Mouse (Mus musculus) right cerebral cortex, postnatal 25 days (tissue): ENCODE measurements around the gene Ryr1.

Experiments used
- DNase-seq: peaks from one replicate; pipeline ENCODE4 v3.0.0; 2022

The Ryr1 gene

DNA sequence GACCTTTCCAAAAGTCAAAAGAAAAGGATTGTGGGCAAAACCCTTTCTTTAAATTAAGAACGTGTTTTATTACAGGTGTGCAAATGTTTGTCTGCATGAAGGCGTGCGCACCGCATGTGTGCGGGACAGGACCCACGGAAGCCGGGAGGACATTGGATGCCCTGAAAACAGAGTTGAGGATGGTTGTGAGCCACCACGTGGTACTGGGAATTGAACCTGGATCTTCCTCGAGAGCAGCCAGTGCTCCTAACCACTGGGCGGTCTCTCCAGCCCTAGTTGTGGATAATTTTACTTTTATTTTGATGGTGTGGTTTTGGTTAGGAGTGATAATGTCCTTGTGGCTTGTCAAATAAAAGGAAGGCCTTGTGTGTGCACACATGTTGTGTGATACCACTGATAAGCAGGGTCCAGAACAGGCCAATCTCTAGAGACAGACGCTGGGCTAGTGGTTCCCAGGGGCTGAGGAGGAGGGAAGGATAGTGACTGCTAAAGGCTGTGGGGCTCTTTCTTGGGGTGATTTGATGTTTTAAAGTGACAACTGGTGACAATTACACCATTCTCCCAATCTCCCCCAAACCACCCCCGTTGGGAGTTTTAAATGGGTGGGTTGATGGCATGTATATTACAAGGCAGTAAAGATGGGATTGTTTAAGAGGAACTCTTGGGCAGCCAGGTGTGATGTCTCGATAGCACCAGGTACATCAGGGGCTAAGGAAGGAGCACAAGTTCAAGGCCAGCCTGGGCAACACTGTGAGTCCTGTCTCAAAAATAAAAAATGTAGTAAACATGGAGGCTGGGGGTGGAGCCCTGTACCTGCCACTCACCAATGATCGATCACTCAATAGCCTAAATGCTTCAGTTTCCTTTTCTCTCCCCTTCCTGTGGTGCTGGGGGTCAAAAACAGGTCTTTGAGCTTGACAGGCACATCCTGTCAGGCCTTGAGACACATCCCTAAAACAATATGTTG, 95.0 kb downstream of the Ryr1 start:
- DNase-seq, result no peak

DNA sequence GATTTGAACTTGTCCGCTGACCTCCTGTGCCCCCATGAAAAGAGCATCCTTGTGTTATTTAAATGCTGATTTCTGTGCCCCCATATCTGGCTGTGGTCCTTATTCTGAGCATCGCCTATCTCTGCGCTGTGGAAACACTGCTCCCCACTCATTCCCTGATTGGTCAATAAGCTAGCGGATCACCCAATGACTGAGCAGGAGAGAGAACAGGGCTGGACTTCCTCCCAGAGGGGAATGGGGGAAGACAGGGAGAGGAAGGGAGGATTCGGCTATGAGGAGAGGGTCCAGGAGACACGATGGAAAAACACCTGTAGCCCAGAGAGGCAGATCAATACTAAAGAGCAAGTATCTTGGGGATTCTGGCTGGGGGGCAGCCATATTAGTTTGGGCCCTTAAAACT, 96.2 kb downstream of the Ryr1 start:
- DNase-seq, result no peak

DNA sequence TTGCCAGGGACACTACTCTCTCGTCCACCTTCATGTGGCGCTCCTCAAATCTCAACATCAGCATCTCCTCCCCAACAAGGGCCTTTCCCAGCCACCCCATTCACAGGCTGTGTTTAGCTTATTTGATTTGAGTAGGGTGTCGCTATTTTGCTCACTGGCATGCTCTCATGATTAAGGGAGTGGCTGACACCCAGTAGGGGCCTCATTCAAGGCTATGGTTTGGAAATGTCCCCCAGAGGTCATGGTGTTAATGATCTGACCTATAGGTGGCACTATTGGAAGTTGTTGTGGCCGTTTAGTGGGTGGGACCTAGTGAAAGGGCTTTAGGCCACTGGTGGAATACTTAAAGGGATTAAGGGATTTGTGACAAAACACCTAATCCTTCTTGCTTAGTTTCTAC, 98.2 kb downstream of the Ryr1 start:
- no peak for DNase-seq

DNA sequence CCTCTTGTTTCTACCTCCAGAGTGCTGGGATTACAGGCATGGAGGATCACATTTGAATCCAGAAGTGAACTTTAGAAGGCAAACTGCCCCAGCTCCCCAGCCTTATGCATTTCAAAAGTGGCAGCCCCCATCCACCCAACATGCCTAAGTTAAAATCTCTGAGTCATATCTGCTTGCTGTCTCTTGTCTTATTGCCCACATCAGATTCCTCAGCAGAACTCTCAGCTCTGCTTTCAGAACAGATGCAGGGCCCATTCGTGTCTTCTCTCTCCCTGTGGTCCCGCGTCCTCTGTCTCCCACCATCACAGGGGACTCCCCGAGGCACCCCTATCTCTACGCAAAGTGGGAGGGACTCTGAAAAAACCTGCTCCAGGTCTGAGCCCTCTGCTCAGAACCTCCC, 98.8 kb downstream of the Ryr1 start:
- no peak for DNase-seq

DNA sequence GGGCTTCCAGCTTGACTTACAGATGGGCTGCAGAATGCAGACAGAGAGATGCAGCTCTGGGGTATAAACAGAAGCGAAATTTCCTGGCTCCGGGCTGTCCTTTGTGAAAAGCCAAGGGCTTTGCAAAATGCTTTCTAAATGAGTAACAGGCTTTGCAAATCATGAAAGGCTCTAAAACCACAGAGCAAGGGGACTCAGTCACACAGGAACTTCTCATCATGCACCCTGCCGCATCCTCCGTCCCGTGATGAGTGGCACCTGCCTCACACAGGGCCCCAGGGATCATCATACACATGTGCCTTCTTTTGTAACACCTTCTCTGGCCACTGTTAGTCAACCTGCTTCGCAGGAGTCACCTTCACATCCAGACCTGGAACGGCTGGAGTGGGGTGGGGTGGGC, 99.4 kb downstream of the Ryr1 start:
- DNase-seq, result no peak

DNA sequence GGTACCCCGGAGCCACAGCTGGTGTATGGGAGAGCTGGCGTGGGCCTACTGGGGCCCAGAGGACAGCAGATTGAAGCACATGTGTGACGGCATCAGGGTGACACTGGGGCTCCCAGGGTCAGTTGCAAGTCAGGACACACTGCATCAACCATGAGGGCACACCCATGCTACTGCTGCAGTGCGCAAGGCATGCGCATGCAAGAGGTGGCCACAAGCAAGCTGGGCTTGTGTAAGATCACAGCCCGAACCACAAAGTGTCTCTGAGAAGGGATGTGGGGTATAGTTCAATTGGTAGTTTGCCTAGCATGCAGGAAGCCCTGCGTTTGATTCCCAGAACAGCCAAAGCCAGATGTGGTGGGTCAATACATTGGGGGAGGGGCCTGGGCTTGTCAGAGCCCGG, 101.5 kb downstream of the Ryr1 start:
- no peak for DNase-seq

DNA sequence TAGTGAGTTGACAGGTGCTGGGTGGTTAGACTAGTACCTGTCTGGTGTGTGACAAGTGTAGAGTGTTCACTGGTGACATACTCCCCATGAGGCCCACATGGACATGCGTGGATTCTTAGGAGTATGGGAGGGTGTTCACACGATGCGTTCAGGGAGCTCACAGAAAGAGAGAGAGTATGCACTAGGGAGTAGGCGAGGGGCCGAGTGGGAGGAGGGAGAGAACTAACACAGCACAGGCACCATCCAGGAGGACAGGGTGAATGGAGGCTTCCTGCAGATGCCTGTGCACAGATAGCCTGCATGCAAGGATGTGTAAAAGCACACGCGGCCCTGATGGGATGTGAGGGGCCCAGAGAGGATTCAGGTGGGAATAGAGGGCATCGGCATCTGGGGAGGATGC, 102.5 kb downstream of the Ryr1 start:
- no peak for DNase-seq

DNA sequence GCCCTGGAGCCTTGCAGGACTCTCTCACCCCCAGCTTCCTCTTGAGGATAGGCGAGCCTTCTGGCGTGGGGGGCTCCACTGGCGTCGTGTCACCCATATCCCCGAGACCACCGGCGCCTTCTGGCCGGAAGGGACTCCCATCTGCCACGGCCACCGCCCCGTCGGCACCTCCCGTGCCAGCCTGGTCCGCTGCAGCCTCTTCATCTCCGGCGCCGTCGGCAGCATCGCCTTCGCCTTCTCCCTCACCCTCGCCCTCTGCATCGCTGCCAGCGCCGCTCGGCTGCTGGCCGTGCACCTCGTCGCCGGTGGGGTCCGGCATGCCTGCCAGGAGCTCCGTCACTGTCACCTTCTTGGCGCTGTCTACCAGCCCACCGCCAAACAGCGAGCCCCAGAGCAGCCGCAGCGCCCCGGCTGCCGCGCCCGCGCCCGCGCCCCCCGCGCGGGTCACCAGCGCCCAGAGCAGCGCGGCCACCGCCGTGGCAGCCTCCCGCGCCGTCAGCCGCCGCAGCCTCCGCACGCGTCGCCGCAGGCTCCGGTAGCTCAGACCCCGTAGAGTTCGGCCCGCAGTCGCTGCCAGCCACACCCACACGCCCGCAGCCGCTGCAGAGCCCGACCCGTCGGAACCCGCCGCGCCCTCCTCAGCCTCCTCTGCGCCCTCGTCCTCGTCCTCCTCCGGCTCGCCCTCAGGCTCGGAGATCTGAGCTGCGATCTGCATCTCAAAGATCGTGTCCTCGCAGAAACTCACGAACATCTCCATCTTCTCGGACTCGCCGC, 105.3 kb downstream of the Ryr1 start:
- no peak for DNase-seq

DNA sequence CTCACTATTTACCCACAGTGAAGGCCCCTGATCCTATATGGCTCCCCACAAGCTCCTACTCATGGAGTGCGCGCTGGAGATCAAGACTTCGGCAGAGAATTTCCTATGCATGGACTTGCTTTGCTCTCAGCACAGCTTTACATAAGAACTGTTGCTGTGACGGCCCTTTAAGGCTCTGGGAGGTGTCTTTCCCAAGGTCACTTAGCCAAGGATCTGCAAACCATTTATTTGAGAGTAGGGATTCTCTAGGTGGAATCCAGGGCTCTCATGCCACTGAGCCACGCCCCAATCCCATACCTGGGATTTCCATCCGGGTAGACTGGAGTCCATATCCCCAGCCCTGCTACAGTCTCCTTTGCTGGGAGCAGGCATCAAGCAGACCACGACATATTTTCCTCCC, 107.8 kb downstream of the Ryr1 start:
- DNase-seq, result no peak

DNA sequence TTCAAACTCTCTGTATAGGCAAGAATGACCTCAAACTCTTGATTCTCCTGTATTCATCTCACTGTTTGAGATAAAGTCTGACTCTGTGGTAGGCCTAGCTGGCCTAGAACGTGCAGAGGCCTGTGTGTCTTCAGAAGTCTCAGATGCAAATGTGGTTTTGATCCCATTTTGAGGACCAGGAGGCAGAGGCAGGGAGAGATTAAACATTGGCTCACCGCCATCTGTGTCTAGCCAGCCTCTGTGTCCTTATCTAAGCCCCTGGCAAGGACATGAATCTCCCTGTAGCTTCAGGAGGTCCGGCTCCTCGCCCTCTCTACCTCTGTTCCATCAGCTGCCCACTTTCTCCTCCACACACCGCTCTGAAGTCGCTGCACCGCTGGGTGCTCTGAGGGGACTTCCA, 108.5 kb downstream of the Ryr1 start:
- no peak for DNase-seq

DNA sequence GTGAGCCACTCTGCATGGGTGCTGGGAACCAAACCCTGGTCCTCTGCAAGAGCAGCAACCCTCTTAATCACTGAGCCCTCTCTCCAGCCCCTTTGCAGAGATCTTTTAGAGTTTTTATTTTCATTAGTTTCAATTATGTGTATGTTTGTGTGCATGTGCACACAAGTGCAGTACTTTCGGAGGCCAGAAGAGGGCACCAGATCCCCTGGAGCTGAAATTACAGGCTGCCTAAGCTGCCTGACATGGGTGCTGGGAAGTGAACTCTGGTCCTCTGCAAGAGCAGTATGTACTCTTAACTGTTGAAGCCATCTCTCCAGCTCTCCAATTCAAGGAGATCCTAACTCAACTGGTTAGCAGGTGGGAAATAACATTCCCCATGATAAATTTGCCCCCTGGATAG, 110.0 kb downstream of the Ryr1 start:
- DNase-seq, result no peak

DNA sequence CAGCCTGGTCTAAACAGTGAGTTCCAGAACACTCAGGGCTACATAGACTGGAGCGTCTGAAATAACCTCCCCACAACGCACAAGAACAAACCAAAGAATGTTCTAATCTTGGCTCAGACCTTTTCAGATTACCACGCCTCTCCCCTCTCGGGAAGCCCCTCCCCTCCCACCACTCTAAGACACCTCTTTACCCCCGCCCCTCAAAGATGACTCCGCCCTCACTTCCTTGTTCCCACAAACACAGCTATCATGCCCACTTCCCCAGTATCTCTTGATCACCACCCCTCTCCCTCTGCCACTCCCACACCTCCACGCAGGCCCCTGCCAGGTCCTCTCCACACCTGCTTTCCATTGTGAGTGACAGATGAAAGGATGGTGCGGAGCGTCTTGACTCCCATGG, 116.3 kb downstream of the Ryr1 start:
- DNase-seq, result no peak

DNA sequence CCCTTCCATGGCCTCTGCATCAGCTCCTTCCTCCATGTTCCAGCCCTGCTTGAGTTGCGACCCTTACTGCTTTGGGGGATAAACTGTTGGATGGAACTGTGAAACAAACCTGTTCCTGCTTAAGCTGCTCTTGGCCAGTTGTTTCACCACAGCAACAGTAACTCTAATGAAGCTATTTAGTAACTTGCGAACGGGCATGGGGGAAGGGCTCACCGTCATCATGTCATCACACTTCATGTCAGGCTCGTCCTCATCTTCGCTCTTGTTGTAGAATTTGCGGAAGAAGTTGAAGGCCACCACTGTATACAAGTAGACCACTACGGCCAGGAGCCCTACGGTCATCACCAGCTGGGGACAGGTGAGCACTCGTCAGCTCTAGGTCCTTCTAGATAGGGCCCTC, 116.8 kb downstream of the Ryr1 start:
- DNase-seq, result no peak

DNA sequence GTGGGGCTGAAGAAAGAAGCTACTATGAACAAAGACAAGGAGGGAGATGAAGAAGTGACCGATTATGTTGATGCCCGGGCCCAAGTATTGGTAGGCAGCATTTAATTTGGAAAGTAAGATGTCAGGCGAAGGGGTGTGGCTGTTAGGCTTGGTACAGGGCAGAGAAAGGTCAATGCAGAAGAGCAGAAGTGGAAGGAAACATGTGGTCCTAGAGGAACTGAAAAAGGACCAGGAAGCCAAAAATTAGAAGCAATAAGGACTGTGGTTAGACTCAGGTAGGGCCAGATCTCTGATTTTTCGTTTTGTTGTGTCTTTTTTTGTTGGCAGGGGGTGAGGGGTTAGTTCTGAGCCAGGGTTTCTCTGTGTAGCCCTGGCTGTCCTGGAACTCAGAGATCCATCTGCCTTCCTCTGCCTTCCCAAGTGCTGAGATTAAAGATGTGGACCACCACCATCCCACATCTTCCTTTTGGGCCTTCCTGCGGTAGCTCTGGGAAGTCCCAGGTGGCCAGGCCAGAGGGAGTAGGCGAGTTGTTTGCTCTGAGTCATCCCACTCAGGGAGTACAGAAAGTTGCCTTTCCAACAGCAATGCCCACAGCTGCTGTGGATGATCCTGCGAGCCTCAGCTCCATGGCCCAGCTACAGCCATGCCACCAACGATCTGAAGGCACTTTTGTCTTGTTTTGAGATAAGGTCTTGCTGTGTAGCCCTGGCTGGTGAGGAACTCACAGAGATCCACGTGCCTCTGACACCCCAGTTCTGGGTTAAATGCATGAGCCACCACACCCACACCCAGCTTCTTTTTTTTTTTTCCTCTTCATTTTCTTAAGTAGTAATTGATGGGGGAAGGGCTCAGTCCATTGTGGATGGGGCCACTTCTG, 117.5 kb downstream of the Ryr1 start:
- no peak for DNase-seq

DNA sequence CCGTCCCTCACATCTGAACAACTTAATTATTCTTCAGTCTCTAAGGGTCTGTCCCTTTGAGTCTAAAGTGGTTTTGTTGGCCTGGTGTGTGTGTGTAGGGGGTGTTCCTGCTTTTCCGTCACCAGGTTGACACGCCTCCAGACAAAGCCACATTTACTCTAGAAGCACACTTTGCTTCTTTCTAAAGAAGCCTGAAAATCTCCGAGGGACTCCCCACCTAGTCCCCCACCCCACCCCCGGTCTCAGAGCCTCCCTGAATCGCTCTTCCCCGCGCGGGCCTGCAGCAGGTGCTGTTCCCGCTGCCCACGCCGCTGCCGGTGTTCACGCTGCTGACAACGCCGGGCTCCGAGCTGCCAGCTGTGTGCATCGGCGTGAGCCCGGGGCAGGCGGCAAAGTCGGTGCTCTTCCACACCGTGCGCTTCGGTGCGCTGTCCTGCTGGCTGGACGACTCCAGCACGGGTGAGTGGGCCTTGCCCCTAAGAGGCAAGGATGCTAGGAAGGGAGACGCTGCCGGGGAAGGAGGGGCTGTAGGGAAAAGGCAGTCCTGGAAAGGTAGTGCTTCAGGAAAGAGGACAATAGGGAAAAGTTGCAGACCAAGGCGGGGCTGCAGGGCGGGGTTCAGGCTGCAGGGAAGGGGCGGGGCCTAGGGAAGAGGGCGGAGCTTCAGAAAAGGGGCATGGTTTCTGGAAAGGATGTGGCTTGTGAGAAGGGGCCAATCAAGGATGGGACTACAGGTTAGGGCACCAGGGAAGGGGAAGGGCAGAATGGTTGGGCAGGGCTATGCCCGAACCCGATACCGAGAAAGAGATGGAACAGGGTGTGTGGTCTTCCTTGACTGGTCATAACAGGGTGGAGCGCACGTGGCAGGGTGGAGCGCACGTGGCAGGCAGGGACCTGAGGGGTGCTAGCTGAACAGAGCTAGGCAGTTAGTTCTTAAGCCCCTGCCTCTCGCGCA, 124.1 kb downstream of the Ryr1 start:
- peak; percentile 39 for DNase-seq

DNA sequence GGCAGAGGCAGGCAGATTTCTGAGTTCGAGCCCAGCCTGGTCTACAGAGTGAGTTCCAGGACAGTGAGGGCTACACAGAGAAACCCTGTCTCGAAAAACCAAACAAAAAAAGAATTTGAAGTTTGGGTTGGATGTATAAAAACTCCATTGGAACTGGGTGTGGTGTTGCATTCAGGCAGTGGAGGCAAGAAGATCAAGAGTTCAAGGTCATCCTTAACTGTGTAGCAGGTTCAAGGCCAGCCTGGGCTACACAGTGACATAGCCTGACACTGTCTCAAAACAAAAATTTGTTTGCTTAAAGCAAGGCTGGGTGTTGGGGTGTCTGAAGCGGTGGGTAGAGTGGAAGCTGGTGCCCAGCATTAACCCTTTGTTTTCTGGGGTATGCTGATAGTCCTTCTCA, 131.6 kb downstream of the Ryr1 start:
- no peak for DNase-seq

DNA sequence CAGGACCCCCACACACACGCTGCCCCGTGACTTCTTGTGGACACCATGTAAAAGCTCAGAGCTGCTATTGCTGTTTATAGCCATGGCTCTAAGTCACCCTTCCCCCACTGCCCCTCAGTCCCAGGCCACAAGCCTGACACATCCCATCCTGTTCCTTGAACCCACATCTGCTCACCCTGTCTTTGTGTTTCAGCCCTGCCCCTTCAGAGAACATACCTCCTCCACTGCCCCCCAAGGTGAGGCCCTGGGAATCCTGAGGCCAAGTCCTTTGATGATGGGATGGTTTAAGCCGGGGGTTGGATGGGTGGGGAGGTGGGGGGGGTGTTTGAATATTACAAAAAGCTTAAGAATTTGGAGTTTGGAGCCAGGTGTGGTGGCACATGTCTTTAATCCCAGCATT, 132.0 kb downstream of the Ryr1 start:
- DNase-seq, result no peak

DNA sequence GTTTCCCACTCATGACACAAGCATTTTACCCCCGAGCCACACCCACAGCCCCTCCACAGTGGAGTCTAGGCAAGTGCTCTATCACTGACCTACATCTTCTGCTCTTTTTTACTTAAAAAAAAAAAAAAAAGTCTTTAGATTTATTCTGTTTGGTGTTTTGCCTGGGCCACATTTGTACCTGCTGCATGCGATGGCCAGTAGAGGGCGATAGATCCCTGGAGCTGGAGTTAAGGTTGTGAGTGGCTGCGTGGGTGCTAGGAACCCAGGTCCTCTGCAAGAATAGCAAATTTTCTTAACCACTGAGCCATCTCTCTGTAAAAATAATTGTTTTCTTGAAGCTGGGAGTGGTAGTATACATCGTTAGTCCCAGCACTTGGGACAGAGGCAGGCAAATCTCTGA, 133.4 kb downstream of the Ryr1 start:
- DNase-seq, result no peak

DNA sequence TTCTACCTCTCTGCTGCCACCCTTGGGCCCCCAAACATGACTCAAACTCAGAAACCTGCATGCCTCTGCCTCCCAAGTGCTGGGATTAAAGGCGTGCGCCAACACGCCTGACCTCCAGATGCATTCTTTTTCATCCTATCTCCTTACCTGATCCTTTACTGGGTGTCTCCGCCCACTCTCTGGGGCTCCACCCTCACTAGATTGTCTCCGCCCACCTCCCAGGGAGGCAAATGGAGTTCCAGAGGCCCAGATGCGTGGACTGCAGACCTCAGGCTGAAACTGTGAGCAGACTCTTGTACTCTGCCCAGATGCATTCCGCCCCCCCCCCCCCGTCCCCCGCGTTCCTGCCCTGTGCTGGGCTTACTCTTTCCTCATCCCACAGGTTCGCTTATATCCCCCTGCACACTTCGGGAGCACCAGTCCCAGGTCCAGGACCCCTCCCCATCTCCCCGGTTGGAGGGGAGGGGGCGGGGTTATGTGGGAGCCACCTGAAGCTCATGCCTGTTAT, 134.2 kb downstream of the Ryr1 start:
- DNase-seq, result no peak

DNA sequence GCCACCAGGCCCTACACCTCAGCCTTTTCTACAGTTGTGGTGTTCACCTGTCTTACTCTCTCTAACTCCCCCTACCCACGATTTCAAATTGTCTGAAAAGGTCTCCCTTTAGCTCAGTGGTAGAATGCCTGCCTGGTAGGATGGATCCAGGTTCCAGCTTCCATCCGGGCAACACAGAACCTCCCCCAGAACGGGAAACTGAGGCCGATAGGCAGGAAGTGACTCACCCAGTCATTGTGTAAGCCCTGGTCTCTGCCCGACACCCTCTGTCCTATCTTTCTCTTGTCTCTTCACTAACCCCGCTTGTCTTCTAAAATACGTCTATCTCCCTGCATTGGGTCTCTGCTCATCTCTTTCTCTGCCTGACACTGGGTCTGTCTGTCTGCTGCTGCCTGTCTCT, 139.8 kb downstream of the Ryr1 start:
- DNase-seq, result no peak

DNA sequence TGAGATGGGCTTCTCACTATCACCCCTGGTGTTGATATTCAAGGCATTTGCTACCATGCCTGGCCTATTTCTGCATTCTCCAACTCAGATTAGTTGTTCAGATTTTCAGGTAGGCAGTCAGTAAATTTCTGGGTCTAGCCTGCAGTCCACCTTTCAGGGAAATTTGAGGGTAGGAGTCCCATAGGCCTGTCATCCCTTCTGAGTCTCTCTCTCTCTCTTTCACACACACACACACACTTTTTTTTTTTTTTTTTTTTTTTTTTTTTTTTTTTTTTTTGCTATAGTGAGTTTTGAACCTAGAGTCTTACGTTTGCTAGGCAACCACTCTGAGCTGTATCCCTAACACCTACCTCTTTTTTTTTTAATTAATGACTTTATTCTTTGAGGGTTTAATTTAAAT, 140.5 kb downstream of the Ryr1 start:
- DNase-seq, result no peak

DNA sequence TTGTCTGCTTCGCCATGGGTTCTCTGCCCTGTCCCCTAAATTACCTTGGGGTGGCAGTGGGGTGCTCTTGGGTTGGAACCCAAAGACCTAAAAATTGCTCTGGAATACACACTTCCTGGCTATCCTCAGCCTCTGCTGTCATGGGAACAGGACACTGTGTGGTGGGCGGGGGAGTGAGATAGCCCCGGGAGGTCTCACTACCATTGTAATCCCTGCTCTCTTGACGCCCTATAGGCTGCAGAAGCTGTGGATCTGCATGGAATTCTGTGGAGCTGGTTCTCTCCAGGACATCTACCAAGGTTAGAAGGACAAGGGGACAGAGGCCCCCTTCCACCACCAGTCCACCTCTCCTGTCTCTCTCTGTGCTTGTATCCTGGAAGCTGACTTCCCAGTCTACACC, 141.1 kb downstream of the Ryr1 start:
- no peak for DNase-seq
